Mouse (Mus musculus): ENCODE measurements around the gene Mmp24.

Gene Mmp24

DNA sequence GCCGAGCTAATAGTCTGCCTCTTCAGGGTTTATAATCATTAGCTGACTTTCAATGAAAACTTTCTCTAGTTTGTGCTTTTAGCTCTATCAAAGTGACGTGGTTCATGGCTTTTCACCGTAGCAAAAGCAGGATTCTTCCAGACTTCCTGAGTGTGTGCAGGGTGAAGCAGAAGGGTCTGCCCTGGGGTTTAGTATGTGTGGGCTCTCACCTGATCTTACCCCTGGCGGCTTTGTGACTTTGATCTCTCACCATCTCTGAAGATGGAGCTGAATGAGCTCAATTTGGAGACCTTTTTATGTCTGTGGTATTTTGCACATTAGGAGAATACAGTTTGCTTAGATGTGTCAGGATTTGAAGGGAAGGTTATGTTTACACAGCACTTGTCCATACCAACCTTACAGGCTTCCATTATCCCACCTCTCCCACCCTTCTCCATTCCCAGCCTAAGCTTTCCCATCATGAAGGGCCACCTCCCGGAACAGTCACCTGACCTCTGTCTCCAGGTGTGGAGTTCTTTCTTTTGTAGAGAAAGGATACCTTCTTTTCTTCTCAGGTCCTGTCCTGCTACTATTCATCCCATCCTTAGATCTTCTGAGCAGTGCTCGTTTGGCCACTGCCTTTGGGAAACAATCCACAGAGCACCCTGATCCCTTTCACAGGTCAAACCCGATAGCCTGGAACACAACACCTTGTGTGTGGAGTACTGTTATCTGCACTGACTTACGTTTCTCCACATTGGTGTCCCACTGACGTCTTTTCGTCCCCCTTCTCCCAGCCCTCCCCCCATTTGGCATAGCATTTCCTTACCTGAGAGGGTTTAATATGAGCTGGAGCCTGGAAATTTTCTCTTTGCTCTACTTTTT lies 1.9 kb downstream of the Mmp24 start:
- peak; percentile 42 for DNase-seq

DNA sequence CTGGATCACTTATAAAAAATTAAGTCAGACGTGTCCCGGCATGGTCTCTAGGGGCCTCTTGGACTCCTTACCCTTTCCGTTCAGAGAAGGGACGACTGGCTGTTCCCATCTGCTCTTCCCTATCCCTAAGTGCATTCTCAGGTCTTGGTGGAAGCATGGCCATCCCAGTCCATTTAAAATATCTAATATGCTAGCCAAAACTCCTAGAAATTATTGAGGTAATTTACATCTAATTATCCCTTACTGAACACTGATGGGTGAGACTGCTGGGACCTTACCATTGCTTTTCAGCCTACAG lies 2.5 kb downstream of the Mmp24 start:
- DNase-seq: peak; percentile 37

DNA sequence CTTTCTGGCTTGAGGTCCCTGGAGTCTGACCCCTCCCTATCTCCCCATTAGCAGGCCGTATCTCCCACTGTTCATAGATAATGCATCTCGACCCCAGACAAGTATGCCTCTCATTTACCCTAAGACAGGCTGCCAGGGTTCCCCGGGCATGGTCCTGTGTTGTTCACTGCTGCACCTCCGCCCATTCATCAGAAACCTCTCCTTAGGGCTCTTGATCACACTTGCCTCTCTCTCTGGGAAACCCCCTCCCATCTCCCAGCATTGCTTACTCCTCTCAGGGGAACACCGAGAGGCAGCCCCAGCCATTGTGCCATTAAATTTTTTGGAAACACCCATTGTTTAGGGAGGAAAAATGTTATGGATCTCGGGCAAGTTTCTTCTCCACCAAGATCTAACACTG lies 2.9 kb downstream of the Mmp24 start:
- DNase-seq: peak; percentile 39

DNA sequence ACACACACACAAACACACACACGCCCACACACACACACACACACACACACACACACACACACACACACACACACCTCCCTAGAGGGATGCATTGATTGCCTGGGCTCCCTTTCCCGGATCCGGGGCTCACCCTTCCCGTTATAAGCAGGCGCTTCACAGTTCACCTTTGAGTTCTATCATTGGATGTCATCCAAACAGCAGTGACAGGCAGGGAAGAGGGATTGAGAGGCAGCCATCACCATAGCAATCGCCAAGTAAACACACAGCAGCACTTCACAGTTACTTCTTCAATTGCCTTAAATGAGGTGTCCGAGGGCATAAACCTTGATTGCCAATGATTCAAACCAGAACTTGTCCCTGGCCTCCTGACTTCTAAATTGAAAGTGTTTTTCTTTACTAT lies 3.9 kb downstream of the Mmp24 start:
- DNase-seq: peak; percentile 34

DNA sequence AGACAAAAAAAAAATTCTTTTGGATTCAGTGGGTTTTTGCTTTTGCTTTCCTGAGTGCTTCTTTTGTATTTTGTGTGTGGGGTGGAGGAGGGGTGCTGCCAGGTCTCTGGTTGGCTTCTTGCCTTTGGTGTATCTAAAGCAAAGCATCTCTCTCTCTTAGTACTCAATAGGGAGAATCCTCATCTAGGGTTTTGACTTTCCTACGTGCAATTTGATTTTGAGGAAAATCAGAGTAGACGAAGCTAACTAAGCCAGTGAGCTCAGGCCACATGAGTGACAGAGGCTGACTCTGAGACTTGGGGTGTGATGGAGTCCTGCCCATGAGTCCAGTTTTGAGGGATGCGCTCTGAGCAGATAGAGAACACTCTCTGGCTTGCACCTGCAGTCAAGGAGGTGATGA lies 4.4 kb downstream of the Mmp24 start:
- DNase-seq: no peak

DNA sequence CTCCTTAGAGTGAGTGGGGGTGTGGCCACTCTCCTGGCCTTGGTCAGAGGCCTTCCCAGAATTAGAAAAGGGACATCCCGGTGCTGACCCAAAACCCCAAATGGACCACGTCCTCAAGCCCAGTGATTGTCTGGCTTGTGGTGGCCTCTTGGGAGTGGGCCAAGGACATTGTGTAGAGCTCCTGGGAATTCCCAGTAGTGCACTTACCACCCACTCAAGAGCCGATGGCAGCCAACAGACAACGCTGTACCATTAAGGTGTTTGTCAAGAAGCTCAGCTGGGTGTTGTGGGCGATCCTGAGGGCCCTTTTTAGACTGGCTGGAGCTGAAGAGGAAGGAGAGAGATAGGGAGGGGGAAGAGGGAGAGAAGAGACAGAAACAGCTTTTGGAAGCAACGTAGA lies 9.4 kb downstream of the Mmp24 start:
- DNase-seq: peak; percentile 57

DNA sequence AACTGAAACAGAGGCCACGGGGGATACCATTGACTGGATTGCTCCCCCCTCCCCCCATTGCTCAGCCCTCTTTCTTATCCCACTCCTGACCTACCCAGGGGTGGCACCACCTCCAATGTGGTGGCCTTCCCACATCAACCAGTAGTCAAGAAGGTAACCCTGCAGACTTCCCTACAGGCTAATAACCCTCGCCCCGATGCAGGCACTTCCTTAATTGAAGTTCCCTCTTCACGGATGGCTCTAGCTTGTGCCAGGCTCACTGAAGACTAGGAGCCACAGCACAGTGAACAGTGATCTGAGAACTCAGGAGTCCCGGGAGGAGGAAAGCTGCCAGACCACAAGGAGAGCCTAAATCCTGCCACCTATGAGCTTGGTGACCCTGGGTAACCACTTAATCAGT lies 11.8 kb downstream of the Mmp24 start:
- no peak for DNase-seq

DNA sequence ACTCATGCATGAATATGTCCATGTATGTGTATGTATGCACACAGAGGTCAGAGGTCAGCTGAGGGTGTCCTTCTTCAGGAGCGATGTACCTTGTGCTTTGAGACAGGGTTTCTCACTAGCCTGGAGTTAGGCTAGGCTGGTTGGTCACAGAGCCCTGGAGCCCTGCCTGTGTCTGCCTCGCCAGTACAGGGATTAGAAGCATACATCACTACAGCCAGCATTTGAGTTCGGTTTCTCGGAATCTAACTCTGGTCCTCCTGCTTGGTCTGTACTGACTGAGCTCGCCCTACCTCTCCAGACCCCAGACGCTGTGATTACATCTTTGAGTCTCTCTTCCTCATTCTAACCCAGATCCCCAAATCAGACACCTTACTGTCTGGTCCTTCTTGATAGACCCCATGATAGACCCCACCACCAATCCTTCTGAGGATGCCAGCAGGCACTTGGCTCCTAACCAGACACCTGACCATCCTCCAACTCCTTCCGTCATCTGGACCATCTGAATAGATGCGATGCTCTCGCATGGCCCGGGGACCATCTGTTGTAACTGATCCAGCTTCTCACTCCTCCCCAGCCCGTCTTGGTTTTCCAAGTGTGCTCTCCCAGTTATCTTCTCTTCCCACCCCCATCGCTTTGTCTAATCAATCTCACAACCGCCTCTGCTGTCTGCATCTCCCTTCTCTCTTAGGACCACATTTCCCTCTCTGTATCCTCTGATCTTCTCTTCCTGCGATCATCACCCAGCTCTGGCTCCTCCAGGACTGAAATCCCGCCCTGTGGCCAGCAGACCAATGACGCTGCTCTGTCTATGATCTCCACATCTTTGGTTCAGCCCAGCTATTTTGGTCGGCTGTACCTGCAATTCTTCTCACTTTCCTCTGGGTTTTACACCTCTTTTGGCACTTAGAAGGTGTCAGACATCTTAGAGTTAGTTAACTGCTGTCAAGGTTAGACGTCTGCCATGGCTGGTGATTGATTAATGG lies 13.1 kb downstream of the Mmp24 start:
- peak; percentile 60 for DNase-seq

DNA sequence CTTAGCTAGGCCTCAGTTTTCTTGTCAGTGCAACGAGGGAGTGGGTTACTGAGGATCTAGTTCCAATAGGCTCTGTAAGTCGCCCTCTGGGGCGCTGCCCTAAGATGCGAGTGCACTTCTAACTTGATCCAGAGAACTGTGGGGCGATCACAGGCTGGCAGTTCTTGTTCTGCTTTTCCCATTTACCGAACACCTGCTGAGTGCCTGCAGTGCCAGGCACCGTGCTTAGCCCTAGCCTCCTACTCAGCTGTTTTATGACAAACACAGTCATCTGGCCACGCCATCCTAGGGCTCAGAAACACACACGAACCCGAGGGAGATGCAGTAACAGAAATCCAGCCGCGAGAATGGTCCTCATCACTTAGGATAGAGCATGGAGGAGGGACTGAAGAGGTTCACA lies 17.8 kb downstream of the Mmp24 start:
- DNase-seq: no peak

DNA sequence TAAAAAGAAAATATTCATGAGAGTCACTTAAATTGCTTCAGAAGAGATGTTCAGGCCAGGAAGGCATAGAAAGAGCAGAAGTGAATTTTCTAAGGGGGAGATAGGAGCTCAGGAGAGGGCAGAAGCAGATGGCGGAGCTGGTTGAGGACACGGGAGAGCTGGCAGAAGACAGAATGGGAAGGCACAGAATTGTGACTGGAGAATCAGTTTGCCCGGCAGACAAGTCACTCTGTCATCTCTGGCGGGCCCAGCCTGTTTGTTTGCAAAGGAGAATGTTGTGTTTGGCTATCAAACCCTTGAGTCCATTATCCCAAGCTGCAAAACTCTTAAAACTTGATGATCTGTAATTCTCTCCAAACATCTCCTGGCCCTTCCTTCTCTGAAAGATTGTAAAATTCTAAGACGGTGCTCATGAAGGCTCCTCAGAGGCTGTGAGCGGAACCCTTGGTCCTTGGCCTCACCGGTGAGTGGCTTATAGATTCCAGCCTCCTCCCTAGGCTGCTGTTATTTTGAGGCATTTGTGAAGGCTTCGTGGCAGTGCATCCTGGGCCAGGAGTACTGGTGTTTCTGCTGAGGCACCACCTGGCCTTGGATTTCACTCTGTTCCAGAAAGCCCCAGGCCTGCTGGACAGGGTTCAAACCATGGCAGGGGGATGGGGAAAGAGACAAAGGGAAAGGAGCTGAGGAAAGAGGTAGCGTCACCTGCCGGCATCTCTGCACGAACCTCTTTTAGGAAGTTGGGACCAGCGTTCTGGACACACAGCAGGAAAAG lies 19.7 kb downstream of the Mmp24 start:
- peak; percentile 98 for DNase-seq

DNA sequence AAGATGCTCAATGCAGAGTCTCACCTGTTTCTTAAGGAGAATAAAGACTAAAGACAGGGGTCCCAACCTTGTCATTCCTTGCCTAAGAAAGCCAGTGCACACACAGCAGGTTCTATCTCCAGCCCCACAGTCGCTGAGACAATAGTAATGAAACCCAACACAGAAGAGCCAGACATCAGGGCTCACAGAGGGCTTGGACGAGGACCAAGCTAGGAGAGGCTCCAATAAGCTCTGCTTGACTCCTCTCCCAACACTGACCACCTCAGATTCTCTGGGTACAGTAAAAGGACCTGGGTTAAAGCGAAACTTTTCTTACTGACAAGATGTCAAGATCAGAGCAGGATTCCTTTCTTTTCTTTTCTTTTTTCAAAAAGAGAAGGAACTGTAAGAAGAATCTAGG lies 23.5 kb downstream of the Mmp24 start:
- no peak for DNase-seq

DNA sequence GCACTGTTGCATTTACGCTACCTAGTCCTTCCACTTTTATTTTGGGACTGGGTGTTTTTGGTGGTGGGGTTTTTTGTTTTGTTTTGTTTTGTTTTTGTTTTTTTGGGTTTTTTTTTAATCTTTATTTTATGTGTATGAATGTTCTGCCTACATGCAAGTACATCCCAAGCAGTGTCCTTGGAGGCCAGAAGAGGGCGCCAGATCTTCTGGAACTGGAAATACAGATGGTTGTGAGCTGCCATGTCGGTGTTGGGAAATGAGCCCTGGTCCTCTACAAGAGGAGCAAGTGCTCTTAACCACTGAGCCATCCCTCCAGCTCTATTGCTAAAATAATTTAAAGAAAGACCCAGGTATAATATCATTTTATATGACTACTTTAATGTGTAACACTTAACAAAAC lies 27.6 kb downstream of the Mmp24 start:
- no peak for DNase-seq

DNA sequence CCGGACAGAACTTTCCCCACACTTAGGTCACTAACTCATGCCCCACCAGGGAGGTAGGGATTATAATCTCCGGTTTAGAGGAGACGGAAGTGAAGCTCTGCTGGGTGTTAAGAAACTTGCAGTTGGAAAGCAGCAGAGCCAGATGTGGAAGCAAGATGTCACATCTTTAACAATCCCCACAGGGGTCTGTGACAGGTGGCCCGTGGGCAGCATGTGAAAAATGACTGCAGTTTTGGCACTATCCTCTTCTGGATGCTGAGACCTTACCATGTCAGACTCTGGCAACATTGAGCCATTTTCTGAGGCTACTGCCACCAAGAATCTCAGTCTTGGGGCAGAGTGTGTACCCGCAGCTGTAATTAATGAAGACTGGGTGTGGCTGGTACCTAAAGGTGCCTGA lies 28.9 kb downstream of the Mmp24 start:
- no peak for DNase-seq

DNA sequence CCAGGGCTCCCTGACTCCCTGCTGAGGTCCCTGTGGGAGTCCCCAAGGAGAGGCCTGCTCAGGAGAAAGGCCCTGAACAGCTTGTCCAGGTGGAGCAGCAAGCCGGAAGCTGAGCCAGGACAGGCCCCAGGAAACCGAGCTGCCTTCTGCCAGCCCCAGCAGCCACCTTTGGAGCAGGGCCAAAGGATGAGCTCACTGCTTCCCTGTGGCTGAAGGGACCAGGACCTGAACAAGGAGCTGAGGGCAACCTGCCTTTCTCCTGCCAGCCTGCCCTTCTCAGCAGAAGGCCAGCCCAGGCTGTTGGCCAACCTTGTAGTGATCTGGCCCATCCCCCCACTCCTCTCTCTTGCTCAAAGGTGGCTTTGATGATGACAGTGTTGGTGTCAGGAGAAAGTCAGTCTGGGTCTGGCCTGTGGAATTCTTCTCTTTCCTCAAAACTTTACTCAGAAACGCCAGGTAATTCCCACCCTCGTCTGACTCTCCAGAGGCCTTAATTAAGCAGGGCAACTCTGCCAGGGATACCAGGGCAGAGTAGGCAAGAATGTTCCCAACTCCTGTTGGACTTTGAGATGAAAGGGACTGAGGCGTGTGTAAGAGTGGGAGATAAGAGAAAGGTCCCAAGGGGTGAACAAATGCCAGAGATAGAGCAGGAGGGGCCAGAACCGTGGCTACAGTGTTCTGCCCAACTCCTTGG lies 30.2 kb downstream of the Mmp24 start:
- peak; percentile 99 for DNase-seq

DNA sequence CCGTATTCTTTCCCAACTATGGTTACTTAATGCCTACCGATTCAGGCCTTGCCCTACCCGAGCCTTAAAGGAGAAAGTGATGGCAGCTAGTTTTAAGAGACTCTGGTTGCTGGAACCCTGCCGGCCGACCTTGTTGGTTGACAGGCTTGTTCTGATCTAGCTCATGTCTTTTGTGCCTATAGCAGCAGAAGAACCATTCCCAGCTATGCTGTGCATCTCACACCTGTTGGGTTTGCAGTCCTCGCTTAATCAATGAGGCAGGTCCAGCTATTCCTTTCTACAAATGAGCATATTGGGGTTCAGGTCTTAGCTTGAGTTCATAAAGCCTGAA lies 30.7 kb downstream of the Mmp24 start:
- peak; percentile 50 for DNase-seq

DNA sequence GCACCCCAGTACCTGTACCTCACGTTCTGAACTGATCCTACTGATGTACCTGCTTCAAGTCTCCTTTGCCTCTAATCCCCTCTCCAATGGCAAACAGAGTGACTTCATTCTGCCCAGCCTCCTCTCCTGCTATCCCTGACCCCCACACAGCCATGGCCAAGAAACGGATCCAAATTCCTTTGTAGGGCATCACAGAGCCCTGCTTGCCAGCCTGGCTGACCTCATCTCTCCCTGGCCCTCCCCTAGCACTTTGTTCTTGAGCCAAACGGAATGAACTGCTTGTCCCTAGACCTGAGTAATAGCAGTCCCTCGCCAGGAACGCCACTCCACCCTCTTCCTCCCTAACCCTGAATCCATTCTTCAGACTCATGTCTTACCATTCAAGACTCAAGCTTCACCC lies 31.4 kb downstream of the Mmp24 start:
- peak; percentile 88 for DNase-seq

DNA sequence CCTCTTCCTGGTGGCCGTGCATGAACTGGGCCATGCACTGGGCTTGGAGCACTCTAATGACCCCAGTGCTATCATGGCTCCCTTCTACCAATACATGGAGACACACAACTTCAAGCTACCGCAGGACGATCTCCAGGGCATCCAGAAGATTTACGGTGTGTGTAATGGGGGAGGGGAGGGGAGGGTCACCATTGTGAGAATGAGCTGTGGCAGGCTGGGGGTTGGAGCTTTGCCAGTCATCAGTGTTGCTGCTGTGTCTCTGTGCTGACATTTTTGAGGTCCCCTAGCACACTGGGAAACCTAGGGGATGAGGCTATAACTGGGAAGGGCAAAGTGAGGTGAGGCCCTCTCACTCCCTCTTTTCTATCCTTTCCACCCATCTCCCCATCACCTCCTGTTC lies 32.3 kb downstream of the Mmp24 start:
- DNase-seq: no peak

DNA sequence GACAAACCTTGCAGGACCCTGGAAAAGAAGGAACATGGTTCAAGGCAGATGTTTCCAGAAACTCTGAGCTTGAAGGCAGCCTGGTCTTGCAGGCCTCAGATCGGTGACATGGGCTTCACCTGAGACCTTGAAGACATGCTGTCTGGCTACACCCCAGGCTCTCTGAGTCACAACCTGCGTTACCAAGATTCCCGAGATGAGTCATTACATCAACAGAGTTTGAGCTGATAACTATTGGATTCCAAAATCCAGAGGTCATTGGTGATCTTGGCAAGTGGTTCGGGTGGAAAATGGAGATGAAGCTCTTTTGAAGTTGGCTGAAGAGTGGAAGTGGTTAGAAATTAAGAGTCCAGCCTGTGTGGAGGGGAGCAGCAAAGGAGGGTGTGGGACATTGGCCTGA lies 34.5 kb downstream of the Mmp24 start:
- peak; percentile 31 for DNase-seq

DNA sequence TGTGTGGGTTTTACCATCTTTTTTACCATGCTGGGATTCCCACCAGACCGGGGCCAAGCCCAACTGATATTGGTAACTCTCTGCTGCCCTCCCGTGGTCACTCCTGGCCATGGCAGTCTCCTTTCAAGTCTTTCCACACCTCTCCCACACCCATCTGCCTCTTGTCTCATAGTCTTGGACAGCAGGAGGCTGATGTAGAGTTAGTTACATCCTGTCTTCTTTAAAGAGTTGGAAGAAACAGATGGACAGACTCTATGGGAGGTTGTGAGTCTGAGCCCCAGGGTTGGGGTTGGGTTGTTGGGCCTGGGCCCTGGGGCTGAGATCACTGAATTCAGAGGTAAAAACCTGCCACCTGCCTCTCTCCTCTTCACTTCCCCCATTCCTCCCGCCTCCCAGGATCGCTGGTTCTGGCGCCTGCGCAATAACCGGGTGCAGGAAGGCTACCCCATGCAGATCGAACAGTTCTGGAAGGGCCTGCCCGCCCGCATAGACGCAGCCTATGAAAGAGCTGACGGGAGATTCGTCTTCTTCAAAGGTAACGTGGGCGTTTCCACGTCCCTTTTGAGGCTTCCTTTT lies 36.8 kb downstream of the Mmp24 start:
- peak; percentile 98 for DNase-seq

DNA sequence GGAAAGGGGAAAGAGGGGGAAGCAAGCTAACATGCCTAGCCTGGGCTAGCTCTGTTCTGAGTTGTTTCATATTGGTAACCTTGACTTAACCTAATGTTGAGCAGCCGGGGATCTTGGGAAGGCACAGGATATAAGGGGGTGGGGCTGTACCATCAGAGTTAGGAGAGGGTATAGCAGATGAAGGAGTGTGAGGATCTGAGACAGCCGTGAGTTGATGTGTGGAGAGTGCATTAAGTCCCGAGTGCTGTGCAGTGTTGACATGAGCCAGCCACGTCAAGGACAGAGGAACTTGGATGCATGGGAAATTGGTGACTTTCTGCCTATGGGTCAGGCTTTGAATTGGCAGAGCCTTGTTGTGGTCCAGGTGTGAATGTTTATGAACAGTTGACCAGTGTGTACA lies 37.5 kb downstream of the Mmp24 start:
- DNase-seq: peak; percentile 36

DNA sequence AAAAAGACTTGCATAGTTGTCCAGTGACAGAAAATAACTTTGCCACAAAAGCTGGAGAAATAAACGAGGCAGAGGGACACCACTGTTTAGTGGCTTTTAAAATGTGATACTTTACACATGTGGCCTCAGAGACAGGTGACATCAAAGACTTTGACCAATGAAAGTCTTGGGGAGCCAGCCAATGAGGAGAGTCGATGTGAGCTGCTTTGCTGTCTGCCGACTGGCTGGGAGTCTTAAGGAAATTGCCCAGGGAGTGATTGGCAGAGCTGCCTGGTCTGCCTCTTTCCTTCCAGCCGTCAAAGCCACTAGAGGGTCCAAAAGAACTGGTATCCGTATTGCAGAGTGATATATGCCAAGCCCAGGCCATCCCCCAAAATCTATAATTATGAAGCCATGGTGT lies 39.7 kb downstream of the Mmp24 start:
- DNase-seq: peak; percentile 25

DNA sequence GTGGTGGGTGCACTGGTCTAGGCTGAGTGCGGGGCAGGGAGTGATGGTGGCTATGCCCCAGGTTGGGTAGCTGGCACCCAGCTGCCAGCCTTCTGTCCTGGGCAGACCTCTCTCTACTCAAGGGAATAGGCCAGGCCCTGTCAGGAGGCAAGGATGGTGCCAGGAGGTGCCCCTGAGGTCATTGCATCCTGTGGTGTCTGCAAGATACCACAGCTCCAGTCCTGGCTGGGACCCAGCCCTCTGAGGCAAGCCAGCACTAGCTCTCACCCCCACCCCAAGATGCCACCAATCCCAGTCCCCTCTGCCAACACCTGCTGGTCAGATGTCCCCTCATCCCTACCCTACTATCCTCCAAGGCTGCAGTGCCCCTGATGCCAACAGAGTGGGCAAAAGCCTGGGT lies 41.0 kb downstream of the Mmp24 start:
- peak; percentile 65 for DNase-seq
